26 mouse cellular contexts compared by ENCODE assay signal in the genomic region with DNA sequence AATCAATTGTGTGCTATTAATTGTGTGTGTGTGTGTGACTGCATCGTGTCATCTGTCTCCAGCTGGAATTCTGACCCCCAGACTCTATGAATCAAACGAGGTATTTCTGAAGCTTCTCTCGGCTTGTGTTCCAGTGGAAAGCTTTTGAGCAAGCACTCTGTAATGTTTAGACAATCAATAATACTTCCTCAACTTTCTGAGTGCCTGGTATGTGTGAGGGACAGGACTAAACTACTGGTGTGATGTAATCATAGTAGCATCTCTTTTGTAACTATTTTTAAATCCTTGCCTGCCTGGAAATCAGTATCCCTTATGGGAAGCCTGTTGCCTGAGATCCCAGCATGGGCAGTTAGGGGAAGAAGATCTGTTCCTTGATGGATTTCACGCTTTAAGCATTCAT.
DNase-seq lines count a peak whose midpoint lies in the region; ATAC-seq and TF ChIP-seq lines count a peak whose summit lies in the region.
"Had no signal": no experiment of that assay in that cellular context is flagged by ENCODE, and none has a peak within 500 bp of the region (broad histone marks: within the 10 kb centered on the region; RNA-seq: fewer than 3 reads in every experiment).

No protein-coding gene starts in this region.

- no peak overlapping the region for H3K9ac ChIP-seq in liver, postnatal 0 days (replicated peaks)
- H3K9ac ChIP-seq in liver, embryonic 12.5 days = no peak overlapping the region
- no peak overlapping the region for H3K9ac ChIP-seq in intestine, embryonic 15.5 days
- H3K9ac ChIP-seq: forebrain, embryonic 12.5 days; forebrain, postnatal 0 days; hindbrain, embryonic 15.5 days; limb, embryonic 15.5 days; stomach, embryonic 15.5 days had no signal

- DNase-seq in liver, postnatal 0 days = no peak
- peak; percentile 22 for DNase-seq in lung, postnatal 36 days
- DNase-seq in lung, adult 18-20 months = no peak
- no peak for DNase-seq in thymus, postnatal 4 days
- DNase-seq: adrenal gland, adult 8-10 months; B cell, adult 2 months; cerebellum, adult 2 months; cerebellum, postnatal 14 days; forebrain, postnatal 0 days; heart, postnatal 14 days; kidney, adult 9 months; kidney, postnatal 10 days; layer of hippocampus, postnatal 36 days; midbrain, embryonic 14.5 days; thymus, adult 18-20 months; thymus, postnatal 25 days had no signal

- ATAC-seq in liver, postnatal 0 days = peak; percentile 82
- ATAC-seq in liver, embryonic 12.5 days = no peak
- peak; percentile 50; the same call in 1 of the 2 replicates for ATAC-seq in intestine, embryonic 15.5 days
- ATAC-seq: forebrain, postnatal 0 days; inflammation-experienced regulatory T-cells, adult 6 months had no signal

- H3K36me3 ChIP-seq in liver, postnatal 0 days (replicated peaks; ENCODE audit: insufficient read depth, low read length) = no peaks in the 10 kb centered on the region
- no peaks in the 10 kb centered on the region for H3K36me3 ChIP-seq in liver, embryonic 12.5 days
- no peaks in the 10 kb centered on the region for H3K36me3 ChIP-seq in intestine, embryonic 15.5 days
- H3K36me3 ChIP-seq: forebrain, embryonic 12.5 days; hindbrain, embryonic 10.5 days; hindbrain, embryonic 15.5 days; limb, embryonic 10.5 days; limb, embryonic 15.5 days; stomach, embryonic 15.5 days had no signal

- no peak overlapping the region for H3K4me2 ChIP-seq in liver, postnatal 0 days (ENCODE audit: low read depth, low read length)
- no peak overlapping the region for H3K4me2 ChIP-seq in liver, embryonic 12.5 days
- H3K4me2 ChIP-seq in intestine, embryonic 15.5 days (replicated peaks) = no peak overlapping the region
- H3K4me2 ChIP-seq: forebrain, embryonic 12.5 days; hindbrain, embryonic 15.5 days; limb, embryonic 15.5 days; stomach, embryonic 15.5 days had no signal

- no peaks in the 10 kb centered on the region for H3K27me3 ChIP-seq in liver, postnatal 0 days (ENCODE audit: insufficient read depth, low read length)
- H3K27me3 ChIP-seq in liver, embryonic 12.5 days (replicated peaks) = no peaks in the 10 kb centered on the region
- no peaks in the 10 kb centered on the region for H3K27me3 ChIP-seq in intestine, embryonic 15.5 days (replicated peaks)
- H3K27me3 ChIP-seq: forebrain, embryonic 12.5 days; hindbrain, embryonic 15.5 days; limb, embryonic 15.5 days; stomach, embryonic 15.5 days had no signal

- H3K27ac ChIP-seq in liver, postnatal 0 days (ENCODE audit: low read depth) = no peak overlapping the region
- H3K27ac ChIP-seq in liver, embryonic 12.5 days = no peak overlapping the region
- peak overlapping the region; percentile 38; the same call in 1 of the 2 replicates for H3K27ac ChIP-seq in intestine, embryonic 15.5 days
- H3K27ac ChIP-seq: forebrain, embryonic 12.5 days; hindbrain, embryonic 10.5 days; hindbrain, embryonic 15.5 days; limb, embryonic 10.5 days; limb, embryonic 15.5 days; macrophage; stomach, embryonic 15.5 days had no signal

- H3K9me3 ChIP-seq in liver, postnatal 0 days (ENCODE audit: low read length) = no peaks in the 10 kb centered on the region
- no peaks in the 10 kb centered on the region for H3K9me3 ChIP-seq in liver, embryonic 12.5 days (replicated peaks)
- no peaks in the 10 kb centered on the region for H3K9me3 ChIP-seq in intestine, embryonic 15.5 days
- H3K9me3 ChIP-seq: forebrain, embryonic 12.5 days; hindbrain, embryonic 15.5 days; limb, embryonic 10.5 days; limb, embryonic 15.5 days; stomach, embryonic 15.5 days had no signal

- no peaks in the 10 kb centered on the region for H3K4me1 ChIP-seq in liver, postnatal 0 days (ENCODE audit: insufficient read depth)
- H3K4me1 ChIP-seq in liver, embryonic 12.5 days = no peaks in the 10 kb centered on the region
- H3K4me1 ChIP-seq in intestine, embryonic 15.5 days (replicated peaks) = peaks cover 24% of the 10 kb centered on the region; the same call in 1 of the 2 replicates
- H3K4me1 ChIP-seq: hindbrain, embryonic 15.5 days had no signal

- TF ChIP-seq CTCF in liver, postnatal 0 days (IDR thresholded peaks at IDR 0.05; ENCODE audit: low read depth) = no peak

- WGBS in liver, postnatal 0 days (ENCODE audit: insufficient replicate concordance) = 44% methylated on average over 4 of the region's 4 CpGs
- 58% methylated on average over 4 of the region's 4 CpGs for WGBS in liver, embryonic 12.5 days (ENCODE audit: insufficient replicate concordance)
- 33% methylated on average over 4 of the region's 4 CpGs for WGBS in intestine, embryonic 15.5 days

- H3K4me3 ChIP-seq in liver, postnatal 0 days (ENCODE audit: low read depth, low read length) = no peak overlapping the region
- H3K4me3 ChIP-seq in liver, embryonic 12.5 days = no peak overlapping the region
- H3K4me3 ChIP-seq in intestine, embryonic 15.5 days (replicated peaks) = no peak overlapping the region
- H3K4me3 ChIP-seq: forebrain, embryonic 12.5 days; hindbrain, embryonic 10.5 days; hindbrain, embryonic 15.5 days; limb, embryonic 10.5 days; limb, embryonic 15.5 days; stomach, embryonic 15.5 days had no signal

- peak; percentile 30; the same call in 1 of the 2 replicates for TF ChIP-seq EP300 in liver, postnatal 0 days (IDR thresholded peaks at IDR 0.05; ENCODE audit: low read depth)
